Mouse (Mus musculus) olfactory bulb, adult 2 months (tissue): ENCODE measurements at regions not wholly inside any gene's neighbourhood (a gene's known extent, or its start where the extent isn't known, plus 50 kb on each side); places are given as distances from the start of the nearest gene placed in this dataset.

Experiments
- CTCF ChIP-seq: fragments of 200-500 bp; IDR thresholded peaks from 2 replicates; pipeline ENCODE4 v1.5.1; 2012; ENCODE audit warnings: low read depth, mild to moderate bottlenecking, low read length, moderate library complexity; ENCODE audit not compliant: insufficient read depth
- POLR2A ChIP-seq: fragments of 200-500 bp; IDR thresholded peaks from 2 replicates; pipeline ENCODE4 v1.6.1; 2012; ENCODE audit warnings: mild to moderate bottlenecking, low read depth, low read length, moderate library complexity; ENCODE audit not compliant: insufficient read depth

GRCm38 (mm10) chr1:152264981-152265380 lies 121.5 kb downstream of the Tsen15 start:
- no peak for TF ChIP-seq CTCF
- no peak for TF ChIP-seq POLR2A
